Mouse (Mus musculus): ENCODE results near the gene Rilpl1.

DNA sequence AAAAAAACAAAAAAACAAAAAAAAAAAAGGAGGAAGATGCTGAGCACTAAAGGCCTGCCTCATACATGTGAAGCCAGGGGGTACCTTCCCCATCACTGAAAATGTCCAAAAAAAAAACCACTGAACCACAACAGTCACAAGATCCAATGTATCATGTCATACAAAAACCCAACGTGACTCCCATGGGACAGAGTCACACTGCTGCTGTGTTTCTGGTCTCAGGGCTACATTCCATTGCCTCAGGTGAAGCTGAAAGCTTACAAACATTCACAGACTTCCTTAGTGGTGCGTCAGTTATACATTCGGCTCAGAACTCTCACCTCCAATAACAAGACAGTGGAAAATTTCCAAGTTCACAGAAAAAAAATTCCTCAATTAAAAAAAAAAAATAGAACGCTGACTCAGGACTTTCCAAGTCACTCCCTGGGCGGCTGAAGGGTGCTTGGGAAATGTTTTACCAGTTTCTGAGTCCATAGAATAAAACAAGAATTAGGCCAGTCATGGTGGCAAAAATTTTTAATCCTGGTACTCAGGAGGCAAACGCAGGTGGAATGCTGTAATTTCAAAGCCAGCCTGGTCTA lies 60.5 kb downstream of the Rilpl1 start:
- no peak for TF ChIP-seq EP300 (IDR thresholded peaks at IDR 0.05; ENCODE audit: low read depth)
- TF ChIP-seq CTCF (IDR thresholded peaks at IDR 0.05; ENCODE audit: low read depth) = no peak
